Mouse (Mus musculus) stomach, postnatal 0 days (tissue): ENCODE measurements around the gene Pex16.

Experiments used
- CTCF ChIP-seq: IDR thresholded peaks from 2 replicates; pipeline ENCODE4 v1.5.1; 2016; ENCODE audit warnings: antibody characterized with exemption, low read depth, mild to moderate bottlenecking, moderate library complexity
- EP300 ChIP-seq: optimal IDR thresholded peaks from 2 replicates; pipeline ENCODE3; 2016; ENCODE audit warnings: antibody characterized with exemption

DNA sequence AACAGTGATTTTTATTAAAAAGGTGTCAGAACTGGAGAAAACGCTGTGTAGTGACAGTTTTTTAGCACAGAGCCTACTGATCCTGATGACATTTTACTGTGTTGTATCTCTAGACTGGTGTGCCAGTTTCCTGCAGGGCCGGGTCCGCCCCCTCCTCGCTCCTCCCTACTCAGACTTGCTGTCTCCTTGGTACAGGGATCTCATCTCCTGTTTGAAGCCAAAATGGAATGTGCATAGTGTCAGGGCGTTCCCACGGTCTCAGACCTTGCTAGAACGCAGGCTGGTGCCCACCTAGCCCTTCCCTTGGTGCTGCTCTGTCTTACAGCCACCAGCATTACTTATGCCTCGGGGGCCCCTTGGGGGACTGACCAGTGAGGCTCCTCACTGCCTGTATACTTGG, 12.7 kb upstream of the Pex16 start:
- TF ChIP-seq CTCF (no peak), EP300 (no peak)
